Comparison of ENCODE assay signal across 18 mouse cellular contexts in the genomic region with DNA sequence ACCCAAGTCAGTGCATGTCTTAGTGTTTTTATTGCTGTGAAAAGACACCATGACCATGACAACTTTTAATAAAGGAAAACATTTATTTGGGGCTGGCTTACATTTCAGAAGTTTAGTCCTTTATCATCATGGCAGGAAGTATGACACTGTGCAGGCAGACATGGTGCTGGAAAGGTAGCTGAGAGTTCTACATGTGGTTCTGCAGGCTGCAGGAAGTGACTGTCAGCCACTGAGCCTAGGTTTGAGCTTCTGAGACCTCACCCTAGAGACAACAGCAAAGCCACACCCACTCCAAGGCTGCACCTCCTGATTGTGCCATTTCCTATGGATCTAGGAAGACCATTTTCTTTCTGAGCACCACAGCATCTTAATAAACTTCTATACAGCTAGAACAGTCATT. TPM values are rescaled to one million over a fixed set of nuclear protein-coding genes. Genes with fewer than 3 reads are reported as not detected.
"Had no signal": no experiment of that assay in that cellular context is flagged by ENCODE, and none has a peak within 500 bp of the region (broad histone marks: within the 10 kb centered on the region; RNA-seq: fewer than 3 reads in every experiment).

No protein-coding gene starts in this region.

- H3K9ac ChIP-seq: lung, embryonic 14.5 days; midbrain, embryonic 12.5 days; neural tube, embryonic 12.5 days had no signal

- H3K27ac ChIP-seq: midbrain, embryonic 10.5 days; midbrain, embryonic 12.5 days; neural tube, embryonic 12.5 days had no signal

- ATAC-seq: midbrain, embryonic 16.5 days had no signal

- H3K4me3 ChIP-seq: midbrain, embryonic 10.5 days; midbrain, embryonic 12.5 days; myocyte; neural tube, embryonic 12.5 days had no signal

- H3K4me2 ChIP-seq: lung, embryonic 14.5 days; midbrain, embryonic 12.5 days; neural tube, embryonic 12.5 days had no signal

- H3K9me3 ChIP-seq: midbrain, embryonic 10.5 days; midbrain, embryonic 12.5 days; neural tube, embryonic 12.5 days had no signal

- H3K36me3 ChIP-seq: midbrain, embryonic 10.5 days; midbrain, embryonic 12.5 days; neural tube, embryonic 12.5 days had no signal

- H3K4me1 ChIP-seq: midbrain, embryonic 10.5 days; midbrain, embryonic 12.5 days; neural tube, embryonic 12.5 days had no signal

- H3K27me3 ChIP-seq: midbrain, embryonic 12.5 days; neural tube, embryonic 12.5 days had no signal

- DNase-seq: lung, adult 18-20 months; lung, embryonic 14.5 days; lung, postnatal 10 days; lung, postnatal 4 days; midbrain, embryonic 14.5 days; right cerebral cortex, postnatal 25 days; right cerebral cortex, postnatal 4 days; spleen, adult 18-20 months; thymus, adult 18-20 months; thymus, postnatal 36 days had no signal

RNA-seq across cellular contexts. Expression of a gene that starts 48.8 kb away (rescaled TPM):
- polyA plus RNA-seq: lung, embryonic 14.5 days; midbrain, embryonic 10.5 days; midbrain, embryonic 12.5 days; midbrain, embryonic 14.5 days; midbrain, embryonic 16.5 days; neural tube, embryonic 12.5 days; neural tube, embryonic 14.5 days; small intestine, adult 2 months; stomach, embryonic 14.5 days had no signal
